Comparison of ENCODE assay signal across 24 mouse cellular contexts in genomic region chr1:161756547-161756946, GRCm38 (mm10). TPM values are rescaled to one million over a fixed set of nuclear protein-coding genes. Genes with fewer than 3 reads are reported as not detected.
DNase-seq lines count a peak whose midpoint lies in the region; ATAC-seq and TF ChIP-seq lines count a peak whose summit lies in the region.
"Had no signal": no experiment of that assay in that cellular context is flagged by ENCODE, and none has a peak within 500 bp of the region (broad histone marks: within the 10 kb centered on the region; RNA-seq: fewer than 3 reads in every experiment).

No protein-coding gene starts in this region.

- no peak overlapping the region for H3K27ac ChIP-seq in liver, embryonic 12.5 days
- no peak overlapping the region for H3K27ac ChIP-seq in liver, postnatal 0 days (ENCODE audit: low read depth)
- H3K27ac ChIP-seq in liver, embryonic 13.5 days, result no peak overlapping the region
- H3K27ac ChIP-seq in liver, embryonic 15.5 days (replicated peaks), result no peak overlapping the region
- H3K27ac ChIP-seq: embryonic facial prominence, embryonic 10.5 days; embryonic facial prominence, embryonic 12.5 days; forebrain, embryonic 13.5 days; forebrain, embryonic 15.5 days had no signal

- TF ChIP-seq EP300 in liver, postnatal 0 days (IDR thresholded peaks at IDR 0.05; ENCODE audit: low read depth), result no peak

- no peaks in the 10 kb centered on the region for H3K36me3 ChIP-seq in liver, embryonic 12.5 days
- no peaks in the 10 kb centered on the region for H3K36me3 ChIP-seq in liver, postnatal 0 days (replicated peaks; ENCODE audit: insufficient read depth, low read length)
- H3K36me3 ChIP-seq in liver, embryonic 13.5 days, result no peaks in the 10 kb centered on the region
- no peaks in the 10 kb centered on the region for H3K36me3 ChIP-seq in liver, embryonic 15.5 days (replicated peaks)
- H3K36me3 ChIP-seq: embryonic facial prominence, embryonic 10.5 days; embryonic facial prominence, embryonic 12.5 days; forebrain, embryonic 15.5 days had no signal

- no peak overlapping the region for H3K9ac ChIP-seq in liver, embryonic 12.5 days
- H3K9ac ChIP-seq in liver, postnatal 0 days (replicated peaks), result no peak overlapping the region
- no peak overlapping the region for H3K9ac ChIP-seq in liver, embryonic 13.5 days
- H3K9ac ChIP-seq in liver, embryonic 15.5 days, result no peak overlapping the region
- H3K9ac ChIP-seq: embryonic facial prominence, embryonic 12.5 days; forebrain, embryonic 13.5 days; forebrain, embryonic 15.5 days had no signal

- no peak overlapping the region for H3K4me3 ChIP-seq in liver, embryonic 12.5 days
- H3K4me3 ChIP-seq in liver, postnatal 0 days (ENCODE audit: low read depth, low read length), result no peak overlapping the region
- no peak overlapping the region for H3K4me3 ChIP-seq in liver, embryonic 13.5 days (replicated peaks)
- no peak overlapping the region for H3K4me3 ChIP-seq in liver, embryonic 15.5 days (replicated peaks)
- H3K4me3 ChIP-seq: embryonic facial prominence, embryonic 10.5 days; embryonic facial prominence, embryonic 12.5 days; forebrain, embryonic 13.5 days; forebrain, embryonic 15.5 days had no signal

- WGBS in liver, embryonic 12.5 days (ENCODE audit: insufficient replicate concordance), result 45% methylated on average over 3 of the region's 3 CpGs
- 53% methylated on average over 3 of the region's 3 CpGs for WGBS in liver, postnatal 0 days (ENCODE audit: insufficient replicate concordance)
- 31% methylated on average over 3 of the region's 3 CpGs for WGBS in liver, embryonic 13.5 days (ENCODE audit: insufficient replicate concordance)
- 26% methylated on average over 3 of the region's 3 CpGs for WGBS in liver, embryonic 15.5 days (ENCODE audit: insufficient replicate concordance)

- no peaks in the 10 kb centered on the region for H3K9me3 ChIP-seq in liver, embryonic 12.5 days (replicated peaks)
- H3K9me3 ChIP-seq in liver, postnatal 0 days (ENCODE audit: low read length), result no peaks in the 10 kb centered on the region
- no peaks in the 10 kb centered on the region for H3K9me3 ChIP-seq in liver, embryonic 13.5 days (replicated peaks)
- H3K9me3 ChIP-seq in liver, embryonic 15.5 days (replicated peaks), result no peaks in the 10 kb centered on the region
- H3K9me3 ChIP-seq: embryonic facial prominence, embryonic 10.5 days; embryonic facial prominence, embryonic 12.5 days; forebrain, embryonic 13.5 days; forebrain, embryonic 15.5 days had no signal

- H3K27me3 ChIP-seq in liver, embryonic 12.5 days (replicated peaks), result no peaks in the 10 kb centered on the region
- H3K27me3 ChIP-seq in liver, postnatal 0 days (ENCODE audit: insufficient read depth, low read length), result no peaks in the 10 kb centered on the region
- 0 out of 2 replicates have a peak, but pooled peaks cover 4% of the 10 kb centered on the region for H3K27me3 ChIP-seq in liver, embryonic 13.5 days
- H3K27me3 ChIP-seq in liver, embryonic 15.5 days, result no peaks in the 10 kb centered on the region
- H3K27me3 ChIP-seq: embryonic facial prominence, embryonic 12.5 days; forebrain, embryonic 13.5 days; forebrain, embryonic 15.5 days had no signal

- TF ChIP-seq CTCF in liver, postnatal 0 days (IDR thresholded peaks at IDR 0.05; ENCODE audit: low read depth), result no peak

- no peak for DNase-seq in liver, postnatal 0 days
- no peak for DNase-seq in liver, embryonic 13.5 days
- DNase-seq in frontal cortex, postnatal 10 days (ENCODE audit: low spot score in 2 of 2), result no peak
- DNase-seq in frontal cortex, postnatal 25 days (ENCODE audit: low spot score in 2 of 2), result no peak
- no peak for DNase-seq in heart, adult 18-20 months
- DNase-seq: adrenal gland, adult 8-10 months; adrenal gland, postnatal 14 days; adrenal gland, postnatal 36 days; cerebellum, adult 11-12 months; cerebellum, adult 2 months; cerebellum, adult 9-10 months; cerebellum, postnatal 10 days; cerebellum, postnatal 25 days had no signal

- no peak overlapping the region for H3K4me2 ChIP-seq in liver, embryonic 12.5 days
- no peak overlapping the region for H3K4me2 ChIP-seq in liver, postnatal 0 days (ENCODE audit: low read depth, low read length)
- no peak overlapping the region for H3K4me2 ChIP-seq in liver, embryonic 13.5 days
- H3K4me2 ChIP-seq in liver, embryonic 15.5 days, result no peak overlapping the region
- H3K4me2 ChIP-seq: embryonic facial prominence, embryonic 12.5 days; forebrain, embryonic 13.5 days; forebrain, embryonic 15.5 days had no signal

- peak; percentile 68 for ATAC-seq in liver, embryonic 12.5 days
- ATAC-seq in liver, postnatal 0 days, result no peak
- peak; percentile 74 for ATAC-seq in liver, embryonic 13.5 days (ENCODE audit: low read depth)
- peak; percentile 57 for ATAC-seq in liver, embryonic 15.5 days (ENCODE audit: insufficient read depth)
- peak; percentile 55 for ATAC-seq in megakaryocyte-erythroid progenitor cell, adult 5-6 weeks (replicated peaks; ENCODE audit: low FRiP score, low TSS enrichment, poor library complexity, severe bottlenecking)
- ATAC-seq: activated CD4-positive, CD25-positive, alpha-beta regulatory T cell, adult 4 months; forebrain, embryonic 13.5 days; forebrain, embryonic 15.5 days; Patski had no signal

- peaks cover 18% of the 10 kb centered on the region for H3K4me1 ChIP-seq in liver, embryonic 12.5 days
- H3K4me1 ChIP-seq in liver, postnatal 0 days (ENCODE audit: insufficient read depth), result peaks cover 4% of the 10 kb centered on the region
- peaks cover 20% of the 10 kb centered on the region for H3K4me1 ChIP-seq in liver, embryonic 13.5 days (replicated peaks)
- H3K4me1 ChIP-seq in liver, embryonic 15.5 days (replicated peaks), result peaks cover 20% of the 10 kb centered on the region
- H3K4me1 ChIP-seq: embryonic facial prominence, embryonic 10.5 days; embryonic facial prominence, embryonic 12.5 days; forebrain, embryonic 13.5 days; forebrain, embryonic 15.5 days had no signal

RNA-seq across cellular contexts. Expression of gene Fasl, which starts 31.7 kb away (rescaled TPM):
- not detected in 2 replicates for polyA plus RNA-seq in liver, embryonic 12.5 days (2016; fragmentation: Nextera tagmentation; extraction: Ambion mirVana)
- polyA plus RNA-seq in liver, postnatal 0 days (2015; fragmentation: Nextera tagmentation; extraction: Ambion mirVana), result 0.08 and 0.19 TPM in 2 replicates
- not detected in 2 replicates for polyA plus RNA-seq in liver, embryonic 13.5 days (2015; fragmentation: Nextera tagmentation; extraction: Ambion mirVana)
- polyA plus RNA-seq in liver, embryonic 15.5 days (2015; fragmentation: Nextera tagmentation; extraction: Ambion mirVana), result 0.06 and 0.08 TPM in 2 replicates
- not detected in 2 replicates for total RNA-seq in megakaryocyte-erythroid progenitor cell, adult 5-6 weeks (2014; fragmentation: Nextera tagmentation)
- 3.2 TPM in 1 of 2 replicates, not detected in the other for total RNA-seq in megakaryocyte-erythroid progenitor cell, adult 5-6 weeks (2017)
- total RNA-seq in heart, adult 18-20 months (2021), result under 1 TPM in 1 of 2 experiments, not detected in 1; 0.15 TPM
- total RNA-seq: adrenal gland, postnatal 14 days had no signal
- polyA plus RNA-seq: C2C12; embryonic facial prominence, embryonic 10.5 days; embryonic facial prominence, embryonic 12.5 days; embryonic facial prominence, embryonic 14.5 days; forebrain, embryonic 13.5 days; Patski had no signal
